Mouse (Mus musculus) heart, postnatal 0 days (tissue): ENCODE measurements around the gene Ddias.

Source experiments
- CTCF ChIP-seq: IDR thresholded peaks from 2 replicates; pipeline ENCODE4 v1.5.1; 2016; ENCODE audit warnings: antibody characterized with exemption, control low read depth, low read depth
- EP300 ChIP-seq: IDR thresholded peaks from 2 replicates; pipeline ENCODE4 v1.6.1; 2016; ENCODE audit warnings: antibody characterized with exemption, low read depth

- TF ChIP-seq EP300 (no peak), CTCF (peak; percentile 19; the same call in 1 of the 2 replicates)
Observed at GRCm38 (mm10) chr7:92893478-92893877, 19.4 kb upstream of the Ddias start.
